Mouse (Mus musculus): ENCODE data around the gene Tmem215.

DNA sequence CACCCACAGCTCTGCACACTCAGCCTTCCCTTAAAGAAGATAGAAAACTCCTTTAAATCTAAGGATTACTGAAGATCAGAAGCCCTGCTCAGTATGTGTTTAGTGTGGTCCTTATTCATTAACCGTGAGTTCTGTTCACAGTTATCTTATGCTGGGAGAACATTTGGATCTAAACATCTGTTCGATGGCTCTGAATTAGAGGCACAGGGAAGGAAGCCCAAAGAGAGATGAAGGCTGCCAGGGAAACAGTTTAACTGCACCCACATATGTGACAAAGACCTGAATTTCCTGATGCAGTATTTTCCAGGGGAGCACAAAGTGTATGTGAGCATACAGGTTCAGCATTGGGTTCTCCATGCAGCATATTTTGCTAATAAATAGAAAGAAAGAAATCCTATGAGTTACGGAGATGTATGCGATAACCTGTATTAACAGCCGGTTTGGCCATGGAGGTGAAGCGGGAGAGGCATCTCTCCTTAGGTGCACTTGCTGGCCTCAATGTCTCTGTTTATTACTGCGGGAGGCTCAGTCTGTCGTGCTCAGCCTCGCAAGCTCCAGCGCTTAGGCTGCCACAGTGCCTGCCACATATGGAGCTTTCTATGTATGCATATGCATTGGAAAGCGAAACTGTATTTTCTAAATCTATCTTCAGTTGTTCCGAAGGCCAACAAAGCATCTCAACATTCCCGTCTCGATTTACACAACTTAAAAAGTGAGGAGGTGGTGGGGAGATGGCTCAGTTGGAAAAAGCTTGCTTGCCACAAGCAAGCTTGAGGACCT is 46.8 kb downstream of the Tmem215 start:
- TF ChIP-seq POLR2A (IDR thresholded peaks at IDR 0.05; ENCODE audit: low read depth, low read length): no peak
- TF ChIP-seq CTCF (IDR thresholded peaks at IDR 0.05; ENCODE audit: borderline replicate concordance, insufficient read depth, low read length): no peak

Data from embryonic fibroblast, embryonic 13.5 days (primary cell).